ENCODE assay signal across 6 mouse cellular contexts in the genomic region with DNA sequence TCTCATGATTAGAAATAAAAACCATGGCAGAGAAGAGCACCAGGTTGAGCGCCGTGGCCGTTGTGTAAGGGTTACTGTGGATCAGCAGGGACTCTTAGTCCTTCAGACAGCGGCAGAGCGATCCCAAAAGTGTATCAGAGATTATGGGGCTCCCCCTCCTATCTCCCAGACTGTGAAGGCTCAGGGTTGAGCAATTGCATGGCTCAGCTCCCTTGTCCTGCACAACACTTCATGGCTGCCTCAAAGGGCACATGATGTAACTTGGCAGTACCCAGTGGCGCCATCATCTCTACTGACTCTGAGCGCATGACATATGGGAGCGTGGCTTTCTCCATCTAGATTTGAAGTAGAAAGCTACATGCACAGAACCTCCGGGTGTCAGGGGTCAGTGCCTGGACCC.
DNase-seq lines count a peak whose midpoint lies in the region; ATAC-seq and TF ChIP-seq lines count a peak whose summit lies in the region.
"Not testable (repeated sequence)": the region's sequence is repeated elsewhere in the genome, so short reads cannot be mapped to it uniquely, and the experiment has no call there.

No protein-coding gene starts in this region.

- not testable (repeated sequence) for H3K4me3 ChIP-seq in kidney, postnatal 0 days (replicated peaks; ENCODE audit: low read depth, low read length); lung, embryonic 14.5 days (ENCODE audit: low read depth, low read length); lung, postnatal 0 days (ENCODE audit: low read depth, low read length); midbrain, embryonic 14.5 days (replicated peaks; ENCODE audit: low read depth, low read length)

- peak; percentile 81 for DNase-seq in heart, adult 11 months
- not testable (repeated sequence) for DNase-seq in kidney, postnatal 0 days (ENCODE audit: low spot score); lung, embryonic 14.5 days; lung, postnatal 0 days (ENCODE audit: low spot score); midbrain, embryonic 14.5 days

- not testable (repeated sequence) for H3K36me3 ChIP-seq in kidney, postnatal 0 days (ENCODE audit: insufficient read depth, low read length); lung, embryonic 14.5 days (ENCODE audit: insufficient read depth); lung, postnatal 0 days (ENCODE audit: insufficient read depth, low read length); midbrain, embryonic 14.5 days (ENCODE audit: control insufficient read depth, insufficient read depth, low read length)

- peak; percentile 8; the same call in 1 of the 2 replicates for ATAC-seq in frontal cortex, adult (ENCODE audit: low TSS enrichment)
- 0 out of 2 replicates have a peak, but pooled peaks have one; percentile 33 for ATAC-seq in kidney, postnatal 0 days (replicated peaks; ENCODE audit: low FRiP score, low read depth)
- 0 out of 2 replicates have a peak, but pooled peaks have one; percentile 40 for ATAC-seq in lung, embryonic 14.5 days (ENCODE audit: insufficient read depth)
- peak; percentile 69 for ATAC-seq in lung, postnatal 0 days
- 0 out of 2 replicates have a peak, but pooled peaks have one; percentile 17 for ATAC-seq in midbrain, embryonic 14.5 days (ENCODE audit: low FRiP score, low TSS enrichment)

- TF ChIP-seq CTCF in kidney, postnatal 0 days (IDR thresholded peaks at IDR 0.05; ENCODE audit: low read depth); lung, embryonic 14.5 days (IDR thresholded peaks at IDR 0.05; ENCODE audit: low read depth); lung, postnatal 0 days (IDR thresholded peaks at IDR 0.05): not testable (repeated sequence)

- not testable (repeated sequence) for H3K4me1 ChIP-seq in kidney, postnatal 0 days (replicated peaks; ENCODE audit: insufficient read depth, low read length); lung, embryonic 14.5 days (ENCODE audit: insufficient read depth); lung, postnatal 0 days (ENCODE audit: insufficient read depth, low read depth, low read length); midbrain, embryonic 14.5 days (ENCODE audit: control insufficient read depth, insufficient read depth, low read length)

- H3K9me3 ChIP-seq in kidney, postnatal 0 days (replicated peaks; ENCODE audit: low read length); lung, embryonic 14.5 days (ENCODE audit: low read depth, low read length); lung, postnatal 0 days (ENCODE audit: low read length); midbrain, embryonic 14.5 days (ENCODE audit: control insufficient read depth, low read length): not testable (repeated sequence)

- H3K4me2 ChIP-seq in kidney, postnatal 0 days (ENCODE audit: low read length); lung, embryonic 14.5 days; lung, postnatal 0 days (replicated peaks; ENCODE audit: low read depth, low read length); midbrain, embryonic 14.5 days (ENCODE audit: low read length): not testable (repeated sequence)

- not testable (repeated sequence) for H3K9ac ChIP-seq in kidney, postnatal 0 days (ENCODE audit: low read depth, low read length); lung, embryonic 14.5 days; lung, postnatal 0 days (replicated peaks; ENCODE audit: low read depth); midbrain, embryonic 14.5 days (replicated peaks; ENCODE audit: low read length)

- H3K27me3 ChIP-seq in kidney, postnatal 0 days (ENCODE audit: insufficient read depth, low read length); lung, embryonic 14.5 days (ENCODE audit: insufficient read depth, low read length); lung, postnatal 0 days (replicated peaks; ENCODE audit: insufficient read depth, low read length); midbrain, embryonic 14.5 days (ENCODE audit: control insufficient read depth, insufficient read depth, low read length): not testable (repeated sequence)

- TF ChIP-seq EP300 in lung, postnatal 0 days (IDR thresholded peaks at IDR 0.05): not testable (repeated sequence)

- not testable (repeated sequence) for H3K27ac ChIP-seq in kidney, postnatal 0 days; lung, embryonic 14.5 days (ENCODE audit: low read depth); lung, postnatal 0 days (ENCODE audit: low read length); midbrain, embryonic 14.5 days (replicated peaks; ENCODE audit: low read depth, low read length)

- WGBS in kidney, postnatal 0 days: 88% methylated on average over 2 of the region's 9 CpGs
- 89% methylated on average over 2 of the region's 9 CpGs for WGBS in lung, embryonic 14.5 days
- WGBS in lung, postnatal 0 days: 67% methylated on average over 2 of the region's 9 CpGs
- WGBS in midbrain, embryonic 14.5 days: 94% methylated on average over 2 of the region's 9 CpGs

Comparison
In these comparisons a context has a peak if more than half of its experiments do, and no peak if none do; other contexts are left out.
1. ATAC-seq: peak in every context shown above with its lines; median percentile 69 in lung, postnatal 0 days; 40 in lung, embryonic 14.5 days; 33 in kidney, postnatal 0 days; 17 in midbrain, embryonic 14.5 days; 8 in frontal cortex, adult.